Mouse (Mus musculus) MEL (cell line): ENCODE data around the gene Ccdc122. TPM values are rescaled to one million over a fixed set of nuclear protein-coding genes. Genes with fewer than 3 reads are reported as not detected.

Experiments used
- DNase-seq: peaks from one replicate; pipeline ENCODE4 v3.0.0; 2011; ENCODE audit warnings: low read depth, low spot score
- H3K27ac ChIP-seq: 2 replicates; pipeline ENCODE4 v1.5.1; 2012; ENCODE audit warnings: low read depth, mild to moderate bottlenecking, control low read depth, low read length, moderate library complexity; ENCODE audit not compliant: control insufficient read depth
- H3K27me3 ChIP-seq, 2 experiments: fragments of 150-350 bp in 1 of 2; sonication (generic) in 1 of 2; 2 replicates each; pipeline ENCODE4 v1.6.1; 2012; ENCODE audit warnings: low read length in 2 of 2, mild to moderate bottlenecking in 2 of 2, improper control_type of control experiment in 1 of 2, moderate library complexity in 1 of 2; ENCODE audit not compliant: insufficient read depth in 2 of 2, control insufficient read depth in 1 of 2
- H3K36me3 ChIP-seq, 2 experiments: 2 replicates each; pipeline ENCODE4 v1.6.1; 2012 to 2014; ENCODE audit warnings: low read length in 2 of 2, improper control_type of control experiment in 1 of 2, inconsistent platforms in 1 of 2, mild to moderate bottlenecking in 1 of 2; ENCODE audit not compliant: insufficient read depth in 2 of 2, control insufficient read depth in 1 of 2
- H3K4me1 ChIP-seq, 2 experiments: fragments of 150-350 bp in 1 of 2; sonication (generic) in 1 of 2; 2 replicates each; pipeline ENCODE4 v1.6.1; 2012; ENCODE audit warnings: low read length in 2 of 2, improper control_type of control experiment in 1 of 2, mild to moderate bottlenecking in 1 of 2; ENCODE audit not compliant: insufficient read depth in 2 of 2, control insufficient read depth in 1 of 2
- H3K4me3 ChIP-seq, 2 experiments: fragments of 150-350 bp in 1 of 2; sonication (generic) in 1 of 2; 2 replicates each; pipeline ENCODE4 v1.5.1; 2012; ENCODE audit warnings: low read depth in 2 of 2, low read length in 2 of 2, mild to moderate bottlenecking in 2 of 2, moderate library complexity in 2 of 2, control low read depth in 1 of 2, improper control_type of control experiment in 1 of 2; ENCODE audit not compliant: control insufficient read depth in 1 of 2, insufficient read depth in 1 of 2
- H3K79me2 ChIP-seq: 2 replicates; pipeline ENCODE4 v1.6.1; 2012; ENCODE audit warnings: mild to moderate bottlenecking, low read length, moderate library complexity; ENCODE audit not compliant: control insufficient read depth, poor library complexity, insufficient read depth
- H3K9ac ChIP-seq: 2 replicates; pipeline ENCODE4 v1.6.1; 2012; ENCODE audit warnings: low read depth, mild to moderate bottlenecking, control low read depth, low read length, moderate library complexity; ENCODE audit not compliant: control insufficient read depth, poor library complexity, severe bottlenecking
- H3K9me3 ChIP-seq: fragments of 150-350 bp; sonication (generic); replicated peaks from 2 replicates; pipeline ENCODE4 v1.6.1; 2012; ENCODE audit warnings: mild to moderate bottlenecking, low read length, improper control_type of control experiment, moderate library complexity; ENCODE audit not compliant: insufficient read depth
- CHD1 ChIP-seq: IDR thresholded peaks from 2 replicates; pipeline ENCODE4 v1.6.1; 2012; ENCODE audit warnings: low read depth, mild to moderate bottlenecking, inconsistent platforms, low read length, improper control_type of control experiment
- CHD2 ChIP-seq: IDR thresholded peaks from 2 replicates; pipeline ENCODE4 v1.6.1; 2011; ENCODE audit warnings: low read length, improper control_type of control experiment
- CTCF ChIP-seq, 3 experiments: IDR thresholded peaks in 2 of 3; conservative IDR thresholded peaks in 1 of 3; 2 replicates each; pipeline ENCODE4 v1.5.1; 2011 to 2012; ENCODE audit warnings: low read length in 3 of 3, low read depth in 2 of 3, mild to moderate bottlenecking in 2 of 3, improper control_type of control experiment in 1 of 3, inconsistent platforms in 1 of 3, mixed read lengths in 1 of 3, moderate library complexity in 1 of 3; ENCODE audit not compliant: control insufficient read depth in 1 of 3, insufficient read depth in 1 of 3, poor library complexity in 1 of 3, severe bottlenecking in 1 of 3
- E2F4 ChIP-seq: IDR thresholded peaks from 2 replicates; pipeline ENCODE4 v1.6.1; 2011; ENCODE audit warnings: low read depth, low read length, improper control_type of control experiment, borderline replicate concordance
- EP300 ChIP-seq, 2 experiments: IDR thresholded peaks; 2 replicates each; pipeline ENCODE4 v1.6.1; 2011; ENCODE audit warnings: improper control_type of control experiment in 2 of 2, low read length in 2 of 2, low read depth in 1 of 2, mild to moderate bottlenecking in 1 of 2
- ETS1 ChIP-seq: IDR thresholded peaks from 2 replicates; pipeline ENCODE4 v1.6.1; 2012; ENCODE audit warnings: low read depth, mild to moderate bottlenecking, inconsistent platforms, low read length, improper control_type of control experiment, moderate library complexity
- GABPA ChIP-seq: IDR thresholded peaks from 2 replicates; pipeline ENCODE4 v1.6.1; 2012; ENCODE audit warnings: low read depth, mild to moderate bottlenecking, inconsistent platforms, low read length, improper control_type of control experiment, moderate library complexity
- HCFC1 ChIP-seq: IDR thresholded peaks from 2 replicates; pipeline ENCODE4 v1.6.1; 2012; ENCODE audit warnings: low read depth, mild to moderate bottlenecking, inconsistent platforms, low read length, improper control_type of control experiment, moderate library complexity
- JUND ChIP-seq: IDR thresholded peaks from 2 replicates; pipeline ENCODE4 v1.6.1; 2011; ENCODE audit warnings: low read depth, mild to moderate bottlenecking, improper control_type of control experiment, low read length
- KAT2A ChIP-seq: conservative IDR thresholded peaks from 2 replicates; pipeline ENCODE4 v1.6.1; 2012; ENCODE audit warnings: low read depth, low read length, improper control_type of control experiment, inconsistent platforms
- MAFK ChIP-seq: IDR thresholded peaks from 2 replicates; pipeline ENCODE4 v1.6.1; 2011; ENCODE audit warnings: low read depth, mild to moderate bottlenecking, low read length, improper control_type of control experiment, borderline replicate concordance
- MAX ChIP-seq: IDR thresholded peaks from 2 replicates; pipeline ENCODE4 v1.6.1; 2011; ENCODE audit warnings: low read length, improper control_type of control experiment
- MEF2A ChIP-seq: IDR thresholded peaks from 2 replicates; pipeline ENCODE4 v1.6.1; 2014; ENCODE audit warnings: low read depth, mild to moderate bottlenecking, inconsistent platforms, low read length, improper control_type of control experiment; ENCODE audit not compliant: poor library complexity, insufficient replicate concordance, severe bottlenecking; ENCODE audit errors: extremely low read depth
- MYC ChIP-seq: IDR thresholded peaks from 2 replicates; pipeline ENCODE4 v1.6.1; 2011; ENCODE audit warnings: low read depth, mild to moderate bottlenecking, low read length, improper control_type of control experiment, moderate library complexity
- NELFE ChIP-seq: IDR thresholded peaks from 2 replicates; pipeline ENCODE4 v1.6.1; 2011; ENCODE audit warnings: low read depth, low read length, improper control_type of control experiment
- NRF1 ChIP-seq: IDR thresholded peaks from 2 replicates; pipeline ENCODE4 v1.6.1; 2014; ENCODE audit warnings: low read depth, mild to moderate bottlenecking, inconsistent platforms, low read length, improper control_type of control experiment, moderate library complexity; ENCODE audit not compliant: poor library complexity, insufficient read depth, severe bottlenecking
- POLR2A ChIP-seq, 2 experiments: IDR thresholded peaks; 2 replicates each; pipeline ENCODE4 v1.6.1; 2011 to 2012; ENCODE audit warnings: low read length in 2 of 2, mild to moderate bottlenecking in 2 of 2, control low read depth in 1 of 2, improper control_type of control experiment in 1 of 2, low read depth in 1 of 2, moderate library complexity in 1 of 2; ENCODE audit not compliant: control insufficient read depth in 1 of 2, insufficient read depth in 1 of 2, poor library complexity in 1 of 2
- POLR2AphosphoS2 ChIP-seq: IDR thresholded peaks from 2 replicates; pipeline ENCODE4 v1.6.1; 2011; ENCODE audit warnings: low read length, improper control_type of control experiment
- POLR2AphosphoS5 ChIP-seq: IDR thresholded peaks from 2 replicates; pipeline ENCODE4 v1.6.1; 2012; ENCODE audit warnings: low read depth, borderline replicate concordance, mild to moderate bottlenecking, inconsistent platforms, low read length, moderate library complexity, mixed read lengths
- RAD21 ChIP-seq: IDR thresholded peaks from 2 replicates; pipeline ENCODE4 v1.6.1; 2011; ENCODE audit warnings: mild to moderate bottlenecking, low read depth, low read length, improper control_type of control experiment
- RCOR1 ChIP-seq: IDR thresholded peaks from 2 replicates; pipeline ENCODE4 v1.6.1; 2012; ENCODE audit warnings: low read depth, mild to moderate bottlenecking, inconsistent platforms, low read length, improper control_type of control experiment
- SMC3 ChIP-seq: IDR thresholded peaks from 2 replicates; pipeline ENCODE4 v1.6.1; 2011; ENCODE audit warnings: low read depth, low read length, improper control_type of control experiment
- TAL1 ChIP-seq: IDR thresholded peaks from 2 replicates; pipeline ENCODE4 v1.6.1; 2012; ENCODE audit warnings: mild to moderate bottlenecking, inconsistent platforms, low read length, moderate library complexity, mixed read lengths
- TBP ChIP-seq: IDR thresholded peaks from 2 replicates; pipeline ENCODE4 v1.8.0; 2011; ENCODE audit warnings: low read depth, low read length, improper control_type of control experiment
- TCF12 ChIP-seq: IDR thresholded peaks from 2 replicates; pipeline ENCODE4 v1.6.1; 2014; ENCODE audit warnings: low read depth, mild to moderate bottlenecking, inconsistent platforms, low read length, improper control_type of control experiment, moderate library complexity
- USF2 ChIP-seq, 2 experiments: IDR thresholded peaks; 2 replicates each; pipeline ENCODE4 v1.6.1; 2011 to 2012; ENCODE audit warnings: improper control_type of control experiment in 2 of 2, low read length in 2 of 2, borderline replicate concordance in 1 of 2, inconsistent platforms in 1 of 2, low read depth in 1 of 2, mild to moderate bottlenecking in 1 of 2; ENCODE audit not compliant: insufficient read depth in 1 of 2
- ZC3H11A ChIP-seq: IDR thresholded peaks from 2 replicates; pipeline ENCODE4 v1.6.1; 2012; ENCODE audit warnings: low read depth, mild to moderate bottlenecking, inconsistent platforms, low read length, improper control_type of control experiment
- ZKSCAN1 ChIP-seq: IDR thresholded peaks from 2 replicates; pipeline ENCODE4 v1.6.1; 2012; ENCODE audit warnings: low read depth, mild to moderate bottlenecking, inconsistent platforms, low read length, improper control_type of control experiment, moderate library complexity
- ZMIZ1 ChIP-seq: IDR thresholded peaks from 2 replicates; pipeline ENCODE4 v1.6.1; 2012; ENCODE audit warnings: low read depth, mild to moderate bottlenecking, inconsistent platforms, low read length, improper control_type of control experiment, moderate library complexity
- ZNF384 ChIP-seq: IDR thresholded peaks from 2 replicates; pipeline ENCODE4 v1.6.1; 2012; ENCODE audit warnings: low read depth, mild to moderate bottlenecking, inconsistent platforms, low read length, improper control_type of control experiment
- polyA plus RNA-seq, 2 experiments: library from polyadenylated mRNA; stranded (reverse) in 1 of 2; unstranded in 1 of 2; fragments of >175 nt in 1 of 2; fragments of >200 nt in 1 of 2; gene quantifications; 2 replicates each; pipeline versions ENCODE4 v1.2.1 to v1.2.4; 2012; ENCODE audit warnings: low replicate concordance in 2 of 2, low read depth in 1 of 2; ENCODE audit not compliant: insufficient read length in 2 of 2, insufficient read depth in 1 of 2, missing spikeins in 1 of 2
- total RNA-seq: library from RNA; depleted of rRNA; stranded (reverse); fragments of 300-350 nt; gene quantifications from 2 replicates; pipeline ENCODE4 v1.2.3, GENCODE M21; 2012

Gene Ccdc122
- total and polyA plus RNA-seq, 3 experiments = not detected

DNA sequence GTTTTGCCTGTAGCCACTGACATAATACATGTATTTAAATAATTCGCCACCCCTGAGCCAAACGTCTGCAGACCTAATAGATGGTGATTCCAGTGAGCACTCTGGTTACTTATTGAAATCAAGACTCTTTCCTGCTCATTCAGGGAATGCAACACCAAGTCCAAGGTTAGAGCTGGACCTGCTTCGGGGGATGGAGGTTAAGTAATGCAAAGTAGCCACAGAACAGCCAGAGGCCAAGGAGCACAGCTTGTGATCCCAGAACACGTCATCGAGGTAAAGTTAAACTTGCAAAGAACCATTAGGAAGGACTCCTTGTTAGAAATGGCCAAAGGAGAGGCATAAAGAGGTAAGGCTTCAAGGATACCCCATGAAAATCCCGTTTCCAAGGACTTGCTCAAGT, 114.0 kb downstream of the Ccdc122 start:
- H3K36me3 ChIP-seq = no peaks in the 10 kb centered on the region
- H3K79me2 ChIP-seq = no peaks in the 10 kb centered on the region
- TF ChIP-seq EP300 (IDR thresholded peaks at IDR 0.05; ENCODE audit: low read depth in 1 of 2, low read length in 2 of 2) (no peak), NELFE (no peak), POLR2A (IDR thresholded peaks at IDR 0.05; ENCODE audit: control insufficient read depth in 1 of 2, insufficient read depth in 1 of 2, low read depth in 1 of 2, low read length in 2 of 2, poor library complexity in 1 of 2) (no peak), MAX (no peak), ZKSCAN1 (no peak), NRF1 (no peak), SMC3 (no peak), ETS1 (no peak), RAD21 (no peak), POLR2AphosphoS5 (no peak), ZC3H11A (no peak), USF2 (IDR thresholded peaks at IDR 0.05; ENCODE audit: borderline replicate concordance in 1 of 2, insufficient read depth in 1 of 2, low read depth in 1 of 2, low read length in 2 of 2) (no peak), CTCF (IDR thresholded peaks at IDR 0.05 in 2 of 3, conservative IDR thresholded peaks at IDR 0.05 in 1 of 3; ENCODE audit: control insufficient read depth in 1 of 3, insufficient read depth in 1 of 3, low read depth in 2 of 3, low read length in 3 of 3, poor library complexity in 1 of 3, severe bottlenecking in 1 of 3) (no peak), CHD1 (no peak), GABPA (no peak), TAL1 (no peak), ZMIZ1 (no peak), MEF2A (no peak)
- H3K4me3 ChIP-seq = no peak overlapping the region
- H3K9ac ChIP-seq = no peak overlapping the region
- no peak overlapping the region for H3K27ac ChIP-seq
- no peaks in the 10 kb centered on the region for H3K9me3 ChIP-seq
- no peak for DNase-seq
- H3K27me3 ChIP-seq = no peaks in the 10 kb centered on the region
- H3K4me1 ChIP-seq = no peaks in the 10 kb centered on the region

DNA sequence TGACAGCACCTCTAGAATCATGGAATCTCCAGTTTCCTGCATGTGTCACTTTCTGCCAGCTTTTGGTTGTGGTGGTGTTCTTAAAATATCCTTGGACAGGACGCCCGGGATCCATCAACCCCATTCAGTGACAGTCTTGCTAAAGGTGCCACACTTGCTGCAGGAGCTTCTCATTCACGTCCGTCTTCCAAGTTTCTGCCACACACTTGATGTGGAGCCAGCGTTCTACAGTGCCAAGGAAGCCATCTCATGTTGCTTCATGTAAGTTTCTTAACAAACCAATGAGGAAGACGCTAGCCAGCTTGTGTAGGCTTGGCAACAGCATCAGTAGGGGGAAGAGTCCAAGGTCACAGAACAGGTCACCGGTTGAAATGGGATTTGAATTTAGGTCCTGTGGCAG, 114.9 kb downstream of the Ccdc122 start:
- Histone ChIP-seq H3K27ac (no peak overlapping the region), H3K27me3 (no peaks in the 10 kb centered on the region), H3K4me3 (no peak overlapping the region), H3K9ac (no peak overlapping the region), H3K9me3 (no peaks in the 10 kb centered on the region), H3K36me3 (no peaks in the 10 kb centered on the region), H3K4me1 (no peaks in the 10 kb centered on the region), H3K79me2 (no peaks in the 10 kb centered on the region)
- no peak for TF ChIP-seq JUND
- TF ChIP-seq MYC = no peak
- TF ChIP-seq ETS1 = no peak
- TF ChIP-seq KAT2A = no peak
- TF ChIP-seq ZMIZ1 = no peak
- no peak for TF ChIP-seq MAFK
- TF ChIP-seq CHD2 = no peak
- TF ChIP-seq POLR2AphosphoS2 = no peak
- TF ChIP-seq GABPA = no peak
- no peak for TF ChIP-seq HCFC1
- TF ChIP-seq TBP = no peak
- no peak for TF ChIP-seq EP300 (IDR thresholded peaks at IDR 0.05; ENCODE audit: low read depth in 1 of 2, low read length in 2 of 2)
- TF ChIP-seq RCOR1 = no peak
- TF ChIP-seq POLR2A (IDR thresholded peaks at IDR 0.05; ENCODE audit: control insufficient read depth in 1 of 2, insufficient read depth in 1 of 2, low read depth in 1 of 2, low read length in 2 of 2, poor library complexity in 1 of 2) = no peak
- TF ChIP-seq SMC3 = no peak
- TF ChIP-seq CTCF (IDR thresholded peaks at IDR 0.05 in 2 of 3, conservative IDR thresholded peaks at IDR 0.05 in 1 of 3; ENCODE audit: control insufficient read depth in 1 of 3, insufficient read depth in 1 of 3, low read depth in 2 of 3, low read length in 3 of 3, poor library complexity in 1 of 3, severe bottlenecking in 1 of 3) = no peak
- no peak for TF ChIP-seq ZC3H11A
- no peak for TF ChIP-seq E2F4
- TF ChIP-seq TCF12 = no peak
- TF ChIP-seq ZNF384 = no peak
- DNase-seq = no peak
